18 mouse cellular contexts compared by ENCODE assay signal in genomic region chr13:45242750-45243149, GRCm38 (mm10).
DNase-seq lines count a peak whose midpoint lies in the region; ATAC-seq and TF ChIP-seq lines count a peak whose summit lies in the region.
"Had no signal": no experiment of that assay in that cellular context is flagged by ENCODE, and none has a peak within 500 bp of the region (broad histone marks: within the 10 kb centered on the region; RNA-seq: fewer than 3 reads in every experiment).

No protein-coding gene starts in this region.

- no peaks in the 10 kb centered on the region for H3K9me3 ChIP-seq in kidney, embryonic 15.5 days (replicated peaks)
- H3K9me3 ChIP-seq in kidney, embryonic 16.5 days (ENCODE audit: low read length) = no peaks in the 10 kb centered on the region
- no peaks in the 10 kb centered on the region for H3K9me3 ChIP-seq in E14TG2a.4 (ENCODE audit: low read length)
- H3K9me3 ChIP-seq in limb, embryonic 10.5 days (replicated peaks) = no peaks in the 10 kb centered on the region
- H3K9me3 ChIP-seq in hindbrain, embryonic 11.5 days (ENCODE audit: control insufficient read depth, low read length) = no peaks in the 10 kb centered on the region
- H3K9me3 ChIP-seq: forebrain, embryonic 15.5 days; G1E; heart, embryonic 12.5 days; hindbrain, embryonic 10.5 days; hindbrain, embryonic 15.5 days had no signal

- H3K9ac ChIP-seq in kidney, embryonic 15.5 days = no peak overlapping the region
- no peak overlapping the region for H3K9ac ChIP-seq in kidney, embryonic 16.5 days (replicated peaks; ENCODE audit: low read length)
- H3K9ac ChIP-seq in hindbrain, embryonic 11.5 days (ENCODE audit: low read depth, low read length) = no peak overlapping the region
- H3K9ac ChIP-seq: forebrain, embryonic 15.5 days; heart, embryonic 12.5 days; hindbrain, embryonic 15.5 days had no signal

- H3K27me3 ChIP-seq in kidney, embryonic 15.5 days = no peaks in the 10 kb centered on the region
- H3K27me3 ChIP-seq in kidney, embryonic 16.5 days (ENCODE audit: insufficient read depth, low read length) = 0 out of 2 replicates have a peak, but pooled peaks cover 2% of the 10 kb centered on the region
- peaks cover 2% of the 10 kb centered on the region; the same call in 1 of the 2 replicates for H3K27me3 ChIP-seq in E14TG2a.4 (ENCODE audit: insufficient read depth, low read length)
- no peaks in the 10 kb centered on the region for H3K27me3 ChIP-seq in limb, embryonic 10.5 days (ENCODE audit: low read depth, poor library complexity, severe bottlenecking)
- no peaks in the 10 kb centered on the region for H3K27me3 ChIP-seq in hindbrain, embryonic 11.5 days (ENCODE audit: control insufficient read depth, insufficient read depth, low read length)
- H3K27me3 ChIP-seq: forebrain, embryonic 15.5 days; heart, embryonic 12.5 days; hindbrain, embryonic 15.5 days had no signal

- no peak overlapping the region for H3K4me3 ChIP-seq in kidney, embryonic 15.5 days (replicated peaks)
- no peak overlapping the region for H3K4me3 ChIP-seq in kidney, embryonic 16.5 days (ENCODE audit: low read length)
- H3K4me3 ChIP-seq in E14TG2a.4 (replicated peaks; ENCODE audit: low read length) = peak overlapping the region; percentile 41
- H3K4me3 ChIP-seq in limb, embryonic 10.5 days = no peak overlapping the region
- no peak overlapping the region for H3K4me3 ChIP-seq in hindbrain, embryonic 11.5 days (ENCODE audit: low read depth, low read length)
- H3K4me3 ChIP-seq: forebrain, embryonic 15.5 days; heart, embryonic 12.5 days; hindbrain, embryonic 10.5 days; hindbrain, embryonic 15.5 days had no signal

- WGBS in kidney, embryonic 15.5 days = 63% methylated on average over 12 of the region's 12 CpGs
- WGBS in kidney, embryonic 16.5 days = 59% methylated on average over 12 of the region's 12 CpGs
- WGBS in limb, embryonic 10.5 days = 72% methylated on average over 12 of the region's 12 CpGs
- 78% methylated on average over 12 of the region's 12 CpGs for WGBS in hindbrain, embryonic 11.5 days

- peaks cover 19% of the 10 kb centered on the region for H3K4me1 ChIP-seq in kidney, embryonic 15.5 days
- H3K4me1 ChIP-seq in kidney, embryonic 16.5 days (ENCODE audit: insufficient read depth, low read length) = peaks cover 13% of the 10 kb centered on the region
- H3K4me1 ChIP-seq in E14TG2a.4 (replicated peaks; ENCODE audit: low read depth, low read length) = peaks cover 19% of the 10 kb centered on the region
- peaks cover 45% of the 10 kb centered on the region for H3K4me1 ChIP-seq in limb, embryonic 10.5 days
- H3K4me1 ChIP-seq in hindbrain, embryonic 11.5 days (replicated peaks; ENCODE audit: control insufficient read depth, insufficient read depth, low read length) = no peaks in the 10 kb centered on the region
- H3K4me1 ChIP-seq: heart, embryonic 12.5 days had no signal

- no peak overlapping the region for H3K4me2 ChIP-seq in kidney, embryonic 15.5 days
- H3K4me2 ChIP-seq in kidney, embryonic 16.5 days (replicated peaks; ENCODE audit: low read depth, low read length) = no peak overlapping the region
- H3K4me2 ChIP-seq in hindbrain, embryonic 11.5 days (replicated peaks; ENCODE audit: low read depth, low read length) = no peak overlapping the region
- H3K4me2 ChIP-seq: forebrain, embryonic 15.5 days; heart, embryonic 12.5 days; hindbrain, embryonic 15.5 days had no signal

- no peak for TF ChIP-seq CTCF in E14TG2a.4 (conservative IDR thresholded peaks at IDR 0.05; ENCODE audit: low read length)

- no peak for ATAC-seq in kidney, embryonic 15.5 days (replicated peaks; ENCODE audit: low FRiP score)
- ATAC-seq in kidney, embryonic 16.5 days (ENCODE audit: low FRiP score, low TSS enrichment) = no peak
- ATAC-seq in hindbrain, embryonic 11.5 days (ENCODE audit: low FRiP score) = no peak
- ATAC-seq: forebrain, embryonic 15.5 days had no signal

- H3K36me3 ChIP-seq in kidney, embryonic 15.5 days = no peaks in the 10 kb centered on the region
- H3K36me3 ChIP-seq in kidney, embryonic 16.5 days (ENCODE audit: insufficient read depth, low read length) = no peaks in the 10 kb centered on the region
- no peaks in the 10 kb centered on the region for H3K36me3 ChIP-seq in E14TG2a.4 (ENCODE audit: insufficient read depth, low read length)
- no peaks in the 10 kb centered on the region for H3K36me3 ChIP-seq in limb, embryonic 10.5 days
- no peaks in the 10 kb centered on the region for H3K36me3 ChIP-seq in hindbrain, embryonic 11.5 days (ENCODE audit: control insufficient read depth, insufficient read depth, low read length)
- H3K36me3 ChIP-seq: forebrain, embryonic 15.5 days; G1E; heart, embryonic 12.5 days; hindbrain, embryonic 10.5 days; hindbrain, embryonic 15.5 days had no signal

- H3K27ac ChIP-seq in kidney, embryonic 15.5 days = 0 out of 2 replicates have a peak overlapping the region, but pooled peaks have one; percentile 1
- no peak overlapping the region for H3K27ac ChIP-seq in kidney, embryonic 16.5 days (ENCODE audit: low read length)
- H3K27ac ChIP-seq in limb, embryonic 10.5 days = peak overlapping the region; percentile 59
- no peak overlapping the region for H3K27ac ChIP-seq in hindbrain, embryonic 11.5 days (ENCODE audit: low read depth, low read length)
- H3K27ac ChIP-seq: forebrain, embryonic 15.5 days; hindbrain, embryonic 10.5 days; hindbrain, embryonic 15.5 days had no signal

- peak; percentile 35 for DNase-seq in R1 (ENCODE audit: low read depth, low spot score)
- DNase-seq in limb, embryonic 10.5 days (ENCODE audit: low spot score) = no peak
- DNase-seq in hindbrain, embryonic 11.5 days (ENCODE audit: low spot score) = no peak
- DNase-seq: adrenal gland, adult 2 months; adrenal gland, postnatal 25 days; cerebellum, adult 18-20 months; cerebellum, adult 9-11 months; cerebellum, postnatal 36 days; gastrocnemius, postnatal 10 days; heart, adult 18-20 months had no signal

Comparison
In these comparisons a context has a peak if more than half of its experiments do, and no peak if none do; other contexts are left out.
1. H3K27ac ChIP-seq: peak in kidney, embryonic 15.5 days (single experiment) and limb, embryonic 10.5 days (single experiment); none in kidney, embryonic 16.5 days (single experiment) and hindbrain, embryonic 11.5 days (single experiment).